Mouse (Mus musculus) liver, adult 2 months (tissue): ENCODE results near the gene Fgf23. TPM values are rescaled to one million over a fixed set of nuclear protein-coding genes. Genes with fewer than 3 reads are reported as not detected.

Experiments
- DNase-seq: peaks from one replicate; pipeline ENCODE4 v3.0.0-alpha.2; 2011; ENCODE audit warnings: low read depth, low spot score; ENCODE audit errors: extremely low read depth
- H3K27ac ChIP-seq: fragments of 200-500 bp; replicated peaks from 2 replicates; pipeline ENCODE4 v1.5.1; 2012; ENCODE audit warnings: low read depth, mild to moderate bottlenecking, control low read depth, inconsistent platforms, low read length; ENCODE audit not compliant: insufficient read depth
- H3K27me3 ChIP-seq: fragments of 200-500 bp; 2 replicates; pipeline ENCODE4 v1.6.1; 2012; ENCODE audit warnings: mild to moderate bottlenecking, moderate library complexity, low read length, inconsistent platforms; ENCODE audit not compliant: control insufficient read depth, insufficient read depth
- H3K36me3 ChIP-seq: fragments of 200-500 bp; 2 replicates; pipeline ENCODE4 v1.6.1; 2012; ENCODE audit warnings: low read length, inconsistent platforms; ENCODE audit not compliant: control insufficient read depth, insufficient read depth
- H3K4me1 ChIP-seq: fragments of 200-500 bp; 2 replicates; pipeline ENCODE4 v1.6.1; 2011; ENCODE audit warnings: low read length; ENCODE audit not compliant: control insufficient read depth, insufficient read depth
- H3K4me3 ChIP-seq: fragments of 200-500 bp; 2 replicates; pipeline ENCODE4 v1.5.1; 2011; ENCODE audit warnings: low read depth, mild to moderate bottlenecking, control low read depth, low read length, moderate library complexity; ENCODE audit not compliant: insufficient read depth
- H3K79me2 ChIP-seq: fragments of 200-500 bp; 2 replicates; pipeline ENCODE4 v1.6.1; 2012; ENCODE audit warnings: inconsistent platforms, mild to moderate bottlenecking, low read length, moderate library complexity; ENCODE audit not compliant: control insufficient read depth, insufficient read depth
- H3K9ac ChIP-seq: fragments of 200-500 bp; 2 replicates; pipeline ENCODE4 v1.6.1; 2012; ENCODE audit warnings: low read depth, mild to moderate bottlenecking, control low read depth, inconsistent platforms, low read length
- CTCF ChIP-seq: fragments of 200-500 bp; IDR thresholded peaks from 2 replicates; pipeline ENCODE4 v1.5.1; 2011; ENCODE audit warnings: low read depth, low read length, control low read depth
- POLR2A ChIP-seq: fragments of 200-500 bp; IDR thresholded peaks from 2 replicates; pipeline ENCODE4 v1.6.1; 2011; ENCODE audit warnings: low read length, control low read depth; ENCODE audit not compliant: insufficient read depth; ENCODE audit errors: extremely low read depth
- WGBS: fragments of 180-500 bp; shearing (Covaris S2); methylation state at CpG from one replicate; pipeline ENCODE4 v1.1.7; 2018; 5-methylcytosine and 5-hydroxymethylcytosine counted together
- polyA plus RNA-seq: library from polyadenylated mRNA; depleted of rRNA; stranded (reverse); fragments of >200 nt; gene quantifications from 2 replicates; pipeline ENCODE4 v1.2.3, GENCODE M21; 2012
- total RNA-seq: library from RNA; depleted of rRNA; stranded (reverse); fragments of >200 nt; gene quantifications from 2 replicates; pipeline ENCODE4 v1.2.3, GENCODE M21; 2014

Fgf23 gene
- total and polyA plus RNA-seq, 2 experiments: not detected

GRCm38 (mm10) chr6:127106726-127107125 lies 34.0 kb downstream of the Fgf23 start:
- Histone ChIP-seq H3K4me3 (no peak overlapping the region), H3K36me3 (peaks cover 3% of the 10 kb centered on the region; the same call in 1 of the 2 replicates), H3K9ac (no peak overlapping the region), H3K79me2 (peaks cover 5% of the 10 kb centered on the region; the same call in 1 of the 2 replicates), H3K4me1 (peaks cover 11% of the 10 kb centered on the region; the same call in 1 of the 2 replicates), H3K27me3 (no peaks in the 10 kb centered on the region), H3K27ac (no peak overlapping the region)
- 29% methylated on average over 5 of the region's 5 CpGs for WGBS
- peak; percentile 67 for DNase-seq
- TF ChIP-seq CTCF (no peak), POLR2A (no peak)

GRCm38 (mm10) chr6:127107413-127107812 lies 34.7 kb downstream of the Fgf23 start:
- Histone ChIP-seq H3K79me2 (peaks cover 5% of the 10 kb centered on the region; the same call in 1 of the 2 replicates), H3K27ac (no peak overlapping the region), H3K27me3 (no peaks in the 10 kb centered on the region), H3K4me1 (peaks cover 11% of the 10 kb centered on the region; the same call in 1 of the 2 replicates), H3K4me3 (no peak overlapping the region), H3K9ac (no peak overlapping the region), H3K36me3 (0 out of 2 replicates have a peak, but pooled peaks cover 2% of the 10 kb centered on the region)
- TF ChIP-seq POLR2A (no peak), CTCF (no peak)
- peak; percentile 71 for DNase-seq

- Histone ChIP-seq H3K9ac (peak overlapping the region; percentile 49), H3K4me1 (peaks cover 11% of the 10 kb centered on the region; the same call in 1 of the 2 replicates), H3K27ac (peak overlapping the region; percentile 35; the same call in 1 of the 2 replicates), H3K36me3 (0 out of 2 replicates have a peak, but pooled peaks cover under 1% of the 10 kb centered on the region), H3K27me3 (no peaks in the 10 kb centered on the region), H3K79me2 (peaks cover 5% of the 10 kb centered on the region; the same call in 1 of the 2 replicates), H3K4me3 (peak overlapping the region; percentile 59)
- peak; percentile 25 for DNase-seq
- TF ChIP-seq CTCF: no peak
- TF ChIP-seq POLR2A: no peak
- WGBS: 28% methylated on average over 20 of the region's 20 CpGs
Observed at GRCm38 (mm10) chr6:127108368-127109060, 35.8 kb downstream of the Fgf23 start.

GRCm38 (mm10) chr6:127109402-127109930 lies 36.8 kb downstream of the Fgf23 start, which contains the start of gene Tigar:
Tigar (minus strand) TSS chr6:127109557.
- H3K4me1 ChIP-seq: peaks cover 11% of the 10 kb centered on the region; the same call in 1 of the 2 replicates
- H3K4me3 ChIP-seq: peak within 1 kb of the TSS; percentile 59
- H3K36me3 ChIP-seq: no peaks in the 10 kb centered on the region
- peak within 1 kb of the TSS; percentile 35 for H3K27ac ChIP-seq
- H3K9ac ChIP-seq: peak within 1 kb of the TSS; percentile 49
- no peaks in the 10 kb centered on the region for H3K27me3 ChIP-seq
- WGBS: 1% methylated on average over 37 of the region's 37 CpGs
- peaks cover 5% of the 10 kb centered on the region; the same call in 1 of the 2 replicates for H3K79me2 ChIP-seq
- TF ChIP-seq POLR2A: peak; percentile 84
- no peak for TF ChIP-seq CTCF
- peak; percentile 83 for DNase-seq

- Histone ChIP-seq H3K36me3 (no peaks in the 10 kb centered on the region), H3K9ac (no peak overlapping the region), H3K79me2 (no peaks in the 10 kb centered on the region), H3K4me3 (no peak overlapping the region), H3K27ac (no peak overlapping the region), H3K27me3 (no peaks in the 10 kb centered on the region), H3K4me1 (no peaks in the 10 kb centered on the region)
- 77% methylated on average over 23 of the region's 23 CpGs for WGBS
- DNase-seq: peak; percentile 37
- TF ChIP-seq CTCF: no peak
- no peak for TF ChIP-seq POLR2A
Observed at GRCm38 (mm10) chr6:127114753-127115456, 42.2 kb downstream of the Fgf23 start.
